Mouse (Mus musculus) liver, embryonic 15.5 days (tissue): ENCODE data around the gene Vmn1r232. TPM values are rescaled to one million over a fixed set of nuclear protein-coding genes. Genes with fewer than 3 reads are reported as not detected.
A peak's percentile ranks its signal among the peaks of the same experiment; 100 is the strongest.

ENCODE experiments used
- ATAC-seq: fragments of 200-750 bp; cut with Nextera tagmentation; 2 replicates; pipeline ENCODE4 v1.8.0; 2017; ENCODE audit warnings: moderate number of reproducible peaks, mild to moderate bottlenecking, moderate library complexity; ENCODE audit not compliant: insufficient read depth
- H3K27ac ChIP-seq: fragments of 300-500 bp; sonication (generic); replicated peaks from 2 replicates; pipeline ENCODE4 v1.5.1; 2015; ENCODE audit warnings: mild to moderate bottlenecking, inconsistent platforms
- H3K27me3 ChIP-seq: fragments of 300-500 bp; sonication (generic); 2 replicates; pipeline ENCODE4 v1.6.1; 2015; ENCODE audit warnings: mild to moderate bottlenecking, inconsistent platforms
- H3K36me3 ChIP-seq: fragments of 300-500 bp; sonication (generic); replicated peaks from 2 replicates; pipeline ENCODE4 v1.6.1; 2015; ENCODE audit warnings: moderate library complexity, mild to moderate bottlenecking, inconsistent platforms
- H3K4me1 ChIP-seq: fragments of 300-500 bp; sonication (generic); replicated peaks from 2 replicates; pipeline ENCODE4 v1.6.1; 2015; ENCODE audit warnings: inconsistent platforms
- H3K4me2 ChIP-seq: fragments of 300-500 bp; sonication (generic); 2 replicates; pipeline ENCODE4 v1.6.1; 2015; ENCODE audit warnings: moderate library complexity, mild to moderate bottlenecking, inconsistent platforms
- H3K4me3 ChIP-seq: fragments of 300-500 bp; sonication (generic); replicated peaks from 2 replicates; pipeline ENCODE4 v1.5.1; 2015; ENCODE audit warnings: mild to moderate bottlenecking, inconsistent platforms
- H3K9ac ChIP-seq: fragments of 300-500 bp; sonication (generic); 2 replicates; pipeline ENCODE4 v1.6.1; 2015; ENCODE audit warnings: moderate library complexity, mild to moderate bottlenecking, inconsistent platforms
- H3K9me3 ChIP-seq: fragments of 300-500 bp; sonication (generic); replicated peaks from 2 replicates; pipeline ENCODE4 v1.6.1; 2016; ENCODE audit warnings: inconsistent platforms
- WGBS: fragments of 180-500 bp; shearing (Covaris S2); methylation state at CpG from one replicate; pipeline ENCODE4 v1.1.7; 2015; ENCODE audit warnings: mixed read lengths; ENCODE audit not compliant: insufficient replicate concordance; 5-methylcytosine and 5-hydroxymethylcytosine counted together
- polyA plus RNA-seq: library from polyadenylated mRNA; unstranded; fragments of >200 nt; fragmentation: Nextera tagmentation; extraction: Ambion mirVana; gene quantifications from 2 replicates; pipeline ENCODE4 v1.2.1, GENCODE M21; 2015

Vmn1r232 gene
- not detected in 2 replicates for polyA plus RNA-seq

DNA sequence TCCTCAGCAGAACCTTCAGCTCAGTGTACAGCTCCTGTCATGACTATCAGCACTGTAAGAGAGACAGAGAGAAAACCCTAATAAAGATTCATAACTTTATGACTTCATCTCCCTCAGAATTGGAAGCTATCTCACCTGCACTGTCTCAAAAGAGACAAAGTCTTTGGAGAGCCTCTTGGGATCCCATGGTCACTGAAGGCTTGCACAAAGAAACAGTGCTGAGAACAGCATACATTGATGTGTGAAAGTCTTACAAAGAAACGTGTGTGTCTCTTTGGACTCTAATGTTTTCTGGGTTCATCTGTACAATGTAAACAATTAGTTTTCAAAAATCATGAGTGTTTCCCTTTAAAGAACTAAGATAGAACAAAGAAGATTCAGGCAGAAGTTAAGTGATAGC lies at the start of gene Vmn1r232:
Gene Vmn1r232 (minus strand): TSS at position 101 of the 400 bp plus-strand sequence.
- ATAC-seq: no peak
- 16% methylated on average over 1 of the region's 1 CpGs for WGBS
- Histone ChIP-seq H3K9ac (no peak within 1 kb of the TSS), H3K9me3 (no peaks in the 10 kb centered on the region), H3K4me3 (no peak within 1 kb of the TSS), H3K4me1 (no peaks in the 10 kb centered on the region), H3K4me2 (no peak within 1 kb of the TSS), H3K36me3 (no peaks in the 10 kb centered on the region), H3K27me3 (no peaks in the 10 kb centered on the region), H3K27ac (no peak within 1 kb of the TSS)

DNA sequence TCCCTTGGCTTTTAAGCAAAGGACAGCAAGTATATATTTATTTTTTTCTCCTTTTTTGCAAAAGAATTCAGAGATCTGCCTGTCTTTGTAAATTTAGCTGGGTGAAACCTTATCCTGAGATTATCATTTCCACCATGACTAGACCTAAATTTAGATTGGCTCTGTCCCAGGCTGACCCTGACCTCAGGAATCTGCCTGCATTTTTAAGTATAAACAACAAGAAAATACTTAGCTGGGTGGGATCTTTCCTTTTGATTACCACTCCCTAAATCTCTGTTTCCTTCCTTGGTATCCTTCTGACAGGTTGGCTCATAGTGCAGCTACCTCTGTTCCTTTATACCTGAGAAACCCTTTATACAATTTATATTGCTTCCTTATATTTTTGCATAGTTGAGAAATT lies 47.2 kb upstream of the Vmn1r232 start:
- no peaks in the 10 kb centered on the region for H3K27me3 ChIP-seq
- no peaks in the 10 kb centered on the region for H3K4me1 ChIP-seq
- no peak overlapping the region for H3K4me2 ChIP-seq
- peaks cover 74% of the 10 kb centered on the region for H3K36me3 ChIP-seq
- ATAC-seq: no peak
- no peak overlapping the region for H3K9ac ChIP-seq
- H3K9me3 ChIP-seq: no peaks in the 10 kb centered on the region
- no peak overlapping the region for H3K4me3 ChIP-seq
- H3K27ac ChIP-seq: no peak overlapping the region

DNA sequence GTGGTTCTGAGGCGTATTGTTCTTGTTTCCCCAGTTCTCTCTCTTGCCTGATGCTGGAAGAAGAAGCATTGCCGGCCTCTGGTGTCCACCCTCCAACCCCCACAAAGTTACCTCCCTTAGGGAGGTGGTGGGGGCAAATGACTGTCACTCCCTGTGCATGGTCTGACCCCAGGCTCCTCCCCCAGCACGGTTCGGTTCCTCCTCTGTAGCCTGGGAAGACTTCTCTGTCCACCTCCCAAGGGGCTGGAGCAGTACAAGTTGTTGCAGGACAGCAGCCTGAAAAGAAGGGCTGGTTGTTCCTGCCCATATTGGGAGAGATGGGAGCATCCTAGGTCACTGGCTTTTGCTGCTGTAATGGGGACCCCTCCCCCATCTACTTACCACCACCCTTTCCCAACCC lies 45.9 kb upstream of the Vmn1r232 start:
- no peak overlapping the region for H3K9ac ChIP-seq
- no peak for ATAC-seq
- peaks cover 86% of the 10 kb centered on the region for H3K36me3 ChIP-seq
- H3K27ac ChIP-seq: no peak overlapping the region
- no peak overlapping the region for H3K4me2 ChIP-seq
- H3K27me3 ChIP-seq: no peaks in the 10 kb centered on the region
- no peaks in the 10 kb centered on the region for H3K9me3 ChIP-seq
- H3K4me3 ChIP-seq: no peak overlapping the region
- 82% methylated on average over 4 of the region's 4 CpGs for WGBS
- H3K4me1 ChIP-seq: no peaks in the 10 kb centered on the region

DNA sequence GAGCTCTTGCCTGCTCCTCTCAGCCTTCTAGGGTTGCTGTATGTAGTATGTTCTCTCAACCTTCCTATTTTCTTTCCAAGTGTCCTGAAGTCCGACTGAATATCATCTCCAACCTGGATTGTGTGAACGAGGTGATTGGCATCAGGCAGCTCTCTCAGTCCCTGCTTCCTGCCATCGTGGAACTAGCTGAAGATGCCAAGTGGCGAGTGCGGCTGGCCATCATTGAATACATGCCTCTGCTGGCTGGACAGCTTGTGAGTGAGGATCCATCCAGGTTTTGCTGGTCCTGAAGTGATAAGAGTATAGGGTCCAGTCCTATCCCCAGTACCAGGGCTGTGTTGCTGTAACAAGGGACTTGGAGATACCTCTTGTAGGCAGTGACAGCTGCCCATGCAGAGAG lies 40.9 kb upstream of the Vmn1r232 start:
- Histone ChIP-seq H3K4me2 (no peak overlapping the region), H3K27ac (no peak overlapping the region), H3K4me1 (no peaks in the 10 kb centered on the region), H3K4me3 (no peak overlapping the region), H3K9me3 (no peaks in the 10 kb centered on the region), H3K36me3 (peaks cover 99% of the 10 kb centered on the region), H3K27me3 (no peaks in the 10 kb centered on the region), H3K9ac (no peak overlapping the region)
- WGBS: 82% methylated on average over 5 of the region's 5 CpGs
- no peak for ATAC-seq

DNA sequence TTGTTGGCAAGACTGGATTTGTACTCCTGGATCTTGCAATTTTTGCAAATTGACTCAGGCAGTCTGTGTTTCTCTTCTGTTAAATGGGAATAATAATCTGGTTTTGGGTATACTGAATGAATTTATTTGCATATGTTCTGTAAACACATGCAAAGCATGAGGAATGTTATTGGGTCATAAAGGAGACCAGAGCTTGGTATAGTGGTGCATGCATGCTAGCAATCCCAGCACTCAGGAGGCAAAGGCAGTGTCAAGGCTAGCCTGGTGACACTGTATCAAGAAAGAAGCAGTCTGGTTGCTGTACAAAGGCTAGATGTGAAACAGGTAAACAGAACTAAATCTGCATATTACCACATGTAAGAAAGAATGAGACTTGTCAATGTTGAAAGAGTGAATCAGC lies 27.1 kb upstream of the Vmn1r232 start:
- ATAC-seq: no peak
- no peaks in the 10 kb centered on the region for H3K9me3 ChIP-seq
- H3K27ac ChIP-seq: no peak overlapping the region
- peak overlapping the region; percentile 81 for H3K4me2 ChIP-seq
- H3K4me1 ChIP-seq: peaks cover 29% of the 10 kb centered on the region
- H3K4me3 ChIP-seq: peak overlapping the region; percentile 91
- H3K36me3 ChIP-seq: peaks cover 4% of the 10 kb centered on the region; the same call in 1 of the 2 replicates
- H3K27me3 ChIP-seq: no peaks in the 10 kb centered on the region
- peak overlapping the region; percentile 79; the same call in 1 of the 2 replicates for H3K9ac ChIP-seq

DNA sequence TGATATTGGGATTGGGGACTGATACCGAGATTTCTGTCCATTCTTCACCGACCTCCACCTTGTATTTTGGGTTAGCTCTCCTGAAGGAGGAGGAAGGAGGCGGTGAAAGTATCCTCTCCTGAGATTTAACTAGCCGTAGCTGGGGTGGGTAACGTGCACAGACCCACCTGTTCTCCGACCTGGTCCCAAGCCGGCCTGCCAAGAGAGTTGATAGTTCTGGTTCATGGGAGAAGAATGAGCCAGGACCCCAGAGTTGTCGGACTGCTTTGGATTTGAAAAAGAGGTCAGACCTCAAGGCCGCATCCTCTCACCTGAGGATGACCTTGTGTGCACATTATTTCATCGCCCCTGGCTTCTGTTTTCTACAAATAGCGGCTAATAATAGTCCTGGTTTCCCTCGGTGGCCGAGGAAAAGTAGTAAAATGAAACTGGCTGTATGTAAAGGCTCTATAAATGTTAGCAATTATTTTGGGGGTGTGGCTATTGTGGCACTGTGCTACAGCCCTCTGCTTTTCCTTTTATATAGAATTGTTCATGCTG lies 26.6 kb upstream of the Vmn1r232 start:
- no peak for ATAC-seq
- H3K4me2 ChIP-seq: peak overlapping the region; percentile 81
- peak overlapping the region; percentile 79 for H3K9ac ChIP-seq
- H3K27me3 ChIP-seq: no peaks in the 10 kb centered on the region
- H3K27ac ChIP-seq: peak overlapping the region; percentile 94
- peaks cover 29% of the 10 kb centered on the region for H3K4me1 ChIP-seq
- WGBS: under 1% methylated on average over 13 of the region's 13 CpGs
- H3K9me3 ChIP-seq: no peaks in the 10 kb centered on the region
- no peaks in the 10 kb centered on the region for H3K36me3 ChIP-seq
- H3K4me3 ChIP-seq: peak overlapping the region; percentile 91

DNA sequence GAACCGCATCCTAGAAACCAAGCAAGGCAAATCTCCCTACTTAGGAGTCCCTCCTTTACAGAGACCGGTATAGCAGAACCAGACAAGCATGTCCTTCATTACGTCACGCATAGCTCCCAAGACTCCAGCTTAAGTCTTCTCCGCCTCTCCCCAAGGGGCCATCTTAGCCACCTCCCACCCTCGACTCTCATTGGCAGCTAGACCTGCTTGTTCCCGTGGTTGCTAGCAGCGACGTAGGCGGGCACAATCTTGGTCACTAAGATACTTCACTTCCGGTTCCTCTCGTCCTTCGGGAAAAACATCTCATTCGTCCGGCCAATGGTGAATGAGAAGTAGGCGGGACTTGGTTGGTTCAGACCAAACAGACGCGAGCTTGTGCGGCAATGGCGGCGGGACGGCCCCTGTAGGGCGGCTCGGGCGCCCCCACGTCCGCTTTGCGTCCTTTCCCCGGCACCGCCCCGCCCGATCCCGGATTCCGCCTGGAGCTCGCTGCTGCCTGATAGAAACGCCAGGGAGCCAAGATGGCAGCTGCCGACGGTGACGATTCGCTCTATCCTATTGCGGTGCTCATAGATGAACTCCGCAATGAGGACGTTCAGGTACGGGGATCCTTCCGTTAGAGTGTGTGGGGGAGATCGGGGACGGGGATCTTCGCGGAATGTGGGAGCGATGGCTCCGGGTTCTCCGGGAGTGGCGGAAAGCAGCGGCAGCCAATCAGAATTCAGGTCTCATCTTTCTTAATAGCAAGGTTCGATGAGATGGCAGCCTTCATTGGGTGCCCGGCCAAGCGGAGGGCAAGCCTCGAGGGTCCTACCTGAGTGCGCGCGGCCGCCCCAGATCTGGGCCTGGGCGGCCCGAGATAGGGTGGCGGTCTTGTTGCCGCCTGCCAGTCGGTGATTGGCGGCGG lies 25.7 kb upstream of the Vmn1r232 start, which contains the start of gene Ppp2r1a:
Gene Ppp2r1a (plus strand): TSS at position 327 of the 907 bp plus-strand sequence.
- Histone ChIP-seq H3K27ac (peak within 1 kb of the TSS; percentile 94), H3K4me1 (peaks cover 29% of the 10 kb centered on the region), H3K36me3 (no peaks in the 10 kb centered on the region), H3K27me3 (no peaks in the 10 kb centered on the region), H3K4me3 (peak within 1 kb of the TSS; percentile 91), H3K9me3 (no peaks in the 10 kb centered on the region), H3K9ac (peak within 1 kb of the TSS; percentile 79), H3K4me2 (peak within 1 kb of the TSS; percentile 81)
- peak; percentile 97 for ATAC-seq
- WGBS: under 1% methylated on average over 69 of the region's 69 CpGs

DNA sequence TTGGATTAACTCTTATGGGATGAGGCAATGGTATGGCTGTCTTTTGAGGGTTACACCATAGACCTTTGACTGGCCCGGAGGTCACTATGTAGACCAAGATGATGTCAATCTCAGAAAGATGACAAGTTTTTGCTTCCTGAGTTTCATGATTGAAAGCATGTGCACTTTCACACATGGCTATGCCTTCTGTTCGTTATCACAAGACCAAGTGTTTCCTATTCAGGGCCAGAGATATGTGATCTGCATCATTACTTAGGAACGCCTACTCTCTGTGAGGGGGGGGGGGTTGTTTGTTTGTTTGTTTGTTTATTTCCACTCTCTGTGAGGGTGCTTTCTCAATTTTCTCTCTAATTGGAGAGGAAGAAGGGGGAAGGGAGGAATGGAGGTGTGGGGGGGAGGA lies 24.7 kb upstream of the Vmn1r232 start:
- Histone ChIP-seq H3K9me3 (no peaks in the 10 kb centered on the region), H3K36me3 (no peaks in the 10 kb centered on the region), H3K4me2 (peak overlapping the region; percentile 81), H3K4me3 (peak overlapping the region; percentile 91), H3K27ac (peak overlapping the region; percentile 88), H3K27me3 (no peaks in the 10 kb centered on the region), H3K4me1 (peaks cover 29% of the 10 kb centered on the region), H3K9ac (peak overlapping the region; percentile 68)
- WGBS: 33% methylated on average over 3 of the region's 3 CpGs
- ATAC-seq: no peak

DNA sequence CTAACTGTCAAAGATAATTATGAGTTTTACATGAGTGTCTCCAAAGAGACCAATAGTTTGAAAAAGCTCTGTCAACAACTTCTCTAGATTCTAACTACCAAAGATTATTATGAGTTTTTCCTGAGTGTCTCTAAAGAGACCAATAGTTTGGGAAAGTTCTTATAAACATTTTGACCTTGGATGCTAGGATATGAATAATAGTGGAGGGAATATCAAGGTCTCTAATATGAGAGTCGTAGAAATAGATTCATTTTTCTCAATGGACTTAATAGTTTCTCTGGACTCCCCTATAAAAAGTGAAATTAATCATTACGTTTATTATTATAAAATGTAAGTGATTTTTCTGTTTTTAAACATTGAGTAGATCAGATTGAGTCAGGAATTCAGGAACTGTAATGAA lies 14.5 kb downstream of the Vmn1r232 start, which contains the start of gene Vmn1r231:
Gene Vmn1r231 (minus strand): TSS at position 101 of the 400 bp plus-strand sequence.
- Histone ChIP-seq H3K4me3 (no peak within 1 kb of the TSS), H3K27ac (no peak within 1 kb of the TSS), H3K9me3 (no peaks in the 10 kb centered on the region), H3K4me1 (no peaks in the 10 kb centered on the region), H3K9ac (no peak within 1 kb of the TSS), H3K27me3 (no peaks in the 10 kb centered on the region), H3K36me3 (no peaks in the 10 kb centered on the region), H3K4me2 (no peak within 1 kb of the TSS)
- ATAC-seq: no peak
- 38% methylated on average over 2 of the region's 2 CpGs for whole genome bisulfite sequencing
